Mouse (Mus musculus): ENCODE measurements at regions not wholly inside any gene's neighbourhood (a gene's known extent, or its start where the extent isn't known, plus 50 kb on each side); places are given as distances from the start of the nearest gene placed in this dataset.

GRCm38 (mm10) chr17:80808069-80808468 is 79.8 kb upstream of the Map4k3 start:
- TF ChIP-seq POLR2A (IDR thresholded peaks at IDR 0.05; ENCODE audit: borderline replicate concordance, control insufficient read depth, low read depth, low read length): no peak
- TF ChIP-seq CTCF (IDR thresholded peaks at IDR 0.05; ENCODE audit: control insufficient read depth, insufficient read depth, low read length): no peak
